Mouse (Mus musculus) naive thymus-derived CD4-positive, alpha-beta T cell, adult 2 months (primary cell): ENCODE measurements around the gene C730034F03Rik.

Source experiments
- DNase-seq: peaks from one replicate; pipeline ENCODE4 v3.0.0-alpha.2; 2011; ENCODE audit warnings: low read depth

Gene C730034F03Rik

GRCm38 (mm10) chr15:89432946-89433345 lies 3.6 kb downstream of the C730034F03Rik start:
- DNase-seq = no peak

DNA sequence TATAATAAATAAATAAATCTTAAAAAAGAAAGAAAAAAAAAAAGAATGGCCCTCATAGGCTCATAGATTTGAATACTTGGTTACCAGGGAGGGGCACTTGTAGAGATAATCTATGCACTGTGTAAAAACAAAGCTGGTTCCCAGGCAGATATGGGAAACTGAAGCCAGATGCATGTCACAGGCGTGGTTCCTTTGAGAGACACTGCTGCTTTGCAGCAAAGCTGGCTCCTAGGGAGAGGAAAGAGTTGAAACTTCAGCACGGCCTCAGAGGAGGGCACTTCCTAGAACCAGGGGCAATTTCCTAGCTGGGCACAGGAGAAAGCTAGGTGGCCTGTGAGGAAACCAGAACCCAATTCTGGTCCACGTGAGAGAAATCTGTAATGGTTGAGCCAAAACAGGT lies 4.7 kb downstream of the C730034F03Rik start:
- no peak for DNase-seq

GRCm38 (mm10) chr15:89435878-89436277 lies 6.5 kb downstream of the C730034F03Rik start:
- DNase-seq = no peak

DNA sequence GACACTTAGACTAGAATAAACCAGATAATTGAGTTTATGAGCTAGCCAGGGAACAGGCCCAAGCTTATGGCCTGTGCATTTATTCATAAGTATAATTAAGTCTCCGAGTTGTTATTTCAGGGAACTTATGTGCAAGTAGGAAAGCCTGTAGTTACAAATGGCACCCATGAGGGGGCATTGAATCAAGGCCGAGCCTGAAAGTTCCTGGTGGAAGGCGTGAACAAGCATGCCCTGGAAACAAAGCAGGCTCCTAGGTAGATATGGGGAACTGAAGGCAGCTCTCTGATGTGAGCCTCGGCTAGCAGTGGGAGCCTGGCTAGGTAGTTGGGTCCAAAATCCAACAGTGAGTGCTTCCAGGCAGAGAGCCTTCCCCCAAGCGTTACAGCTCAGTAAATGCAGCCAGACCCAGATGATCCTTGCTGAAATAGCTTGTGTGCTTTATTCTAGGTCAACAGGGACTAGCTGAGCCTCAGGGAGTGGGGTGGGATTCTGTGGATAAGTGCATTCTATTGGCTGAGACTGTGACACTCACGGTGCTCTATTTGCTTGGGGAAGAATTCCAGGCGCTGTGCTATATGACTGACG lies 13.2 kb downstream of the C730034F03Rik start:
- DNase-seq = no peak

DNA sequence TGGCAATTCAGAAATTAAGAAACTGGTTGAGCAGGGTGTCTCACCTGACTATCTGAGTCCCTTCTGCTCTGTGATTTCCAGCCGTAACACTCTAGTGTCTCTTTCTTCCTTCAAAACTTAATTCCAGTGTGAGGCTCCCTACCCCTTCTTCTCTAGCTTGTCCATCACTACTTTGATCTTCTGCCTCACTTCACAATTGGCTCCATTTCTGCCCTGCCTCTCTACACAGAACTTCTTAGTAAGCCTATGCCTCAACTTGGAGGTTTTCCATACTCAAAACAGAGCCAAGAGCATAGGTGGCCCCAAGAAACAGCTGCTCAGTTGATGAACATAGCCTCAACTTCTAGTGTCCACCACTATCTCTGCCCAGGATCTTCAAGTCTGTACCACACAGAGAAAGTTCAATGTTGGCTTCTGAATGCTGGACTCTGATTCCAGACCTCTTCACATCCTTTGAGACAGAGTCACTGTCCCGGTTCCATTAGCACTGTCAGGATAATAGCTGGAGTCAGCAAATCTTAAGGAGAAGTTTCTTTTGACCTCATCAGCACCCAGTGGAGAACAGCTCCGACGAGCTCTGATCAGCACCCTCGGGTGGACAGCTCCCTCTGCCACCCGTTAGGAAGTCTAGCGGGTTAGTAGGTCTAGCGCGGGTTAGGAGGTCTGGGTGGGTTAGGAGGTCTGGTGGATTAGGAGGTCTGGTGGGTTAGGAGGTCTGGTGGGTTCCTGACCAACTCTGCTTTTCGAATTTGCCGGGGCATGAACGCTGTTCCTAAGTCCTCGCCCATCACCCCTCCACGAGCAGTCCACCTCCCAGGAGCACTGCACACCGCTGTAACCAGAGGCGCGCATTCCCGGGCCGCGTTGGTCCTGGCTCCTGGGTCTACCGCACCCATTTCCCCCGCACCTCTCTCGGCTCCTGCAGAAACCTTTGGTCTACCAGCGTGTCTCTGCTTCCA lies 23.8 kb downstream of the C730034F03Rik start:
- DNase-seq = peak; percentile 51

GRCm38 (mm10) chr15:89453865-89454478 lies 24.6 kb downstream of the C730034F03Rik start, which contains the start of gene Mapk8ip2:
Mapk8ip2 (plus strand) TSS chr15:89453913.
- no peak for DNase-seq

- DNase-seq = no peak
Measured at GRCm38 (mm10) chr15:89454857-89455256, 25.5 kb downstream of the C730034F03Rik start.

GRCm38 (mm10) chr15:89455642-89456041 lies 26.3 kb downstream of the C730034F03Rik start:
- DNase-seq = no peak

- DNase-seq = peak; percentile 20
Measured at GRCm38 (mm10) chr15:89458942-89459341, 29.6 kb downstream of the C730034F03Rik start.

- DNase-seq = no peak
Measured at GRCm38 (mm10) chr15:89459821-89460220, 30.4 kb downstream of the C730034F03Rik start.

GRCm38 (mm10) chr15:89460298-89460697 lies 30.9 kb downstream of the C730034F03Rik start:
- no peak for DNase-seq

GRCm38 (mm10) chr15:89461321-89461720 lies 31.9 kb downstream of the C730034F03Rik start:
- DNase-seq = no peak

DNA sequence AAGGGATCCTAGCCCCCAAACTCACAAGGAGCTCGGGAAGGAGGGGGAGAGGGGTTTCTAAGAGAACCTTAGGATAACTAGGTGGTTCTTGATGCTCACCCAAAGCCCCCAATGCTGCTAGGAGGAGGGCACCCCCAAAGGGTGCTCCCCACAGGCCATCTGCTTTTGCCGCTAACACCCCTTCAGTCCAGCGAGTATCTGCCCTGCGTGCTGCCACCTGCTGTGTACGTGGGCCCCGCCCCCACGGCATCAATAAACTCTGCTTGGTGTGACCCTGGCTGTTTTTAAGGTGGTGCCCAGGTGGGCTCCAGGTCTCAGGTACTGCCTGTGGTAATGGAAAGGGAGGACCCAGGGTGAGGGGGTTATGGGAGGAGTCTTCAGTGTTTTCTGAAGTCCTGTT lies 32.8 kb downstream of the C730034F03Rik start:
- DNase-seq = no peak

- peak; percentile 19 for DNase-seq
Measured at GRCm38 (mm10) chr15:89463334-89464235, 34.2 kb downstream of the C730034F03Rik start.

DNA sequence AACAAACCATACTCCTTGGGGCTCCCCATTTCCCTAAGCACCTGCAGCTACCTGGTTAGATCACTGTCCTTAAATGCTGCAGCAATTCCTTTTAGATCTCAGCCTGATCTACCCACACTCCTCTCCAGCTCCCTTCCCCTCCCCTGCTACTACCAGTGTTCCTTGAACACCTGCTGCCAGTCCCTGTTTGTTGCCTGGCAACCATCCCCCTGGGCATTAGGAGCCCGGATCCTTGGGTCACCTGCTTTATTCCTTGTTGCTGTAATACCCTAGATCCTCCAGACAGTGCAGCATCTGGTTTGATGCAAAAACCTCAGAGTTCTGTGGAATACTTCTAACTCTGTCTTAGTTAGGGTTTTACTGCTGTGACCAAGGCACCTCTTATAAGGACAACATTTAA lies 35.7 kb downstream of the C730034F03Rik start:
- no peak for DNase-seq

DNA sequence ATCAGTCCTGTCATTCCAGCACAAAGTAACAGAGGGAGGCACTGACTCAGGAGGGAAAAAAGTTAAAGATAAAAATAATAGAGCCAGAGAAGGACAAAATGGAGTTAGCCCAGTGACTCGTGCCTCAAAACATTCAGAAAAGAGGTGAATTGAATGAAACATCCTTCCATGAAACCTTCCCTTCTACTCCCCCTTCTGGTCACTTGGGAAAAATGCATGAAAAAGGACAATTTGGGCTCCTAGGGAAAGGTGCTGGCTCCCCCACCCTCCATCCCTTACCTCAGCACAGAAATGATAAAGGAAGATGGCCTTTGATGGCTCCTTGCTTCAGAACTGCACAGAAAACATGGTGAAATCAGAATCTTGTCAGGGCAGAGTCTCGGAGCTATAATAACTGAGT lies 39.2 kb downstream of the C730034F03Rik start:
- peak; percentile 54 for DNase-seq

DNA sequence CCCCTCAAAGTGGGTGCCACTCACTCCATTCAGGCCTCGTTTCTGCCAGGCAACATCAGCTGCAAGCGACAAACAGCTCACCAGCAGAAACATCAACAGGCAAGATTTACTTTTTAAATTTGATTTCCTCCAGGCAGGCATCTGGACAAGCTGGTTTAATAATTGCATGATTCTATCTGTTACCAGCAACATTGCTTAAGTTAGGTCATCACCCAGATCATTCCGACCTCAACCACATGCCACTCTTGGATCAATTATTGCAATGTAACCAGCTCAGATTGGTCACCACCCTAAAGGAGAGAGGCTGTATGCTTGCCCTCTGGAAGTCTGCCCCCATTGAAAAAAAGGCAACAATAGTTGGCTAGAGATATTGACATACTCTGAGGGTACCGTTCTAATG lies 42.1 kb downstream of the C730034F03Rik start:
- DNase-seq = no peak

DNA sequence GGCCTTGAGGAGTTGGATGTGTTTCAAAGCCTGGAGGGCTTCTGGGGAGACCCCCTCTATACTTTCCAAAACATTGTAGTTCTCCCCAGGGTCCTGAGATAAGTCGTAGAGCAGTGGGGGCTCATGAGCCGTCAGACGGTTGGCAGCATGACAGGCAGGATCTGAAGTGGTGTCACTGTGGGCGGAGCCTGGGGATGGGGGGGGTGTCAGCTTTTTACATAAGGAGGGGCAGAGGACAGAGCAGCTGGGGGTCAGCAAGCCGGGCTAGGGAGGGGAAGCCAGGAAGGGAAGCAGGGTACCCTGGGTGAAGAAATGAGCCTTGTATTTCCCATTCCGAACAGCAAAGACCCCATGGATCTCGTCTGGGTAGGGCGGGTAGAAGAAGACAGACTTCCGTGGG lies 44.0 kb downstream of the C730034F03Rik start:
- no peak for DNase-seq

DNA sequence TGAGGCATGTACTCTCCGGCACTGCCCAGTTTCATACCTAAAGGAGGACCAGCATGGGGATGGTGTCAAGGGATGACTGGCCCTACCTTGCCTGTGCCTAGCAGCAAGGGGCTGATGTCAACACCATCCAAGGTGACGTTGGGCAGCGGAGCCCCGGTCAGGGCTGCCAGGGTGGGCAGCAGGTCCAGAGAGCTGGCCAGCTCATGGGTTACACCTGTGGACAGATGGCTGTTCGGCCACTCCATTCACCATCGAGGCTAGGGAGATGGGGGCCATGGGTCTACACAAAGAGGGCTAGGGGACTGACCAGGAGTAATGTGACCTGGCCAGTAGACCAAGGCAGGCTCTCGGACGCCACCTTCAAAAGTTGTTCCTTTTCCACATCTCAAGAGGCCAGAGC lies 44.5 kb downstream of the C730034F03Rik start:
- DNase-seq = no peak

DNA sequence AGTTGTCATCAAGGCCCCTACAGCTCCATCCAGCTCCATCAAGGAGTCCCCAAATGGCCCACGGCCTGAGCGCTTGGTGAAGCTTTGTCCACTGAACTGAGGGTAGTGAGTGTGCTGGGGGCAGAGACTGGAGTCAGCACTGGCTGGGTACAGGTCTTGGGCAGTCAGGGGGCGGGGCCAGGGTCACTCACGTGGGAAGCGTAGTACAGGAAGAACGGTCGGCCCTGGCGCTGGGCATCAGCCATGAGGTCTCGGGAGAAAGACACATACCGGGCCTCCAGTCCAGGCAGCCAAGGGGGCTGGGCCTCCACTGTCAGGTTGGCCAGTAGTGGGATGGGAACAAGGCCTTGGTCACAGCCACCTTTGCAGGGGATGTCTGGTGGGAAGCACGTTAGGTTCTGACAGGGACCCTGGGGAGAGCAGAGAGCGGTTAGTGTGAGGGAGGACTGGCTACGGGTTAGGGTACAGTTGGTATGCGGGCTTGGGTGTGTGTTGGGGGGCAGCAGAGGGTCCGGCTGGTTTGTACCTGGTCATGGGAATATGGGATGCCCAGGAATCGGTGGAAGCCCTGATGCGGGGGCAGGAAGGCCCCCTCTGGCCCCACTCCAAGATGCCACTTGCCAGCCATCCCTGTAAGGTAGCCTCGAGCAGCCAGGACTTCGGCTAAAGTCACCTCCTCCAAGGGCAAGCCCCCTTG lies 45.4 kb downstream of the C730034F03Rik start:
- DNase-seq = no peak

- DNase-seq = no peak
Measured at GRCm38 (mm10) chr15:89475293-89475600, 45.9 kb downstream of the C730034F03Rik start.
